Mouse (Mus musculus): ENCODE measurements at regions not wholly inside any gene's neighbourhood (a gene's known extent, or its start where the extent isn't known, plus 50 kb on each side); places are given as distances from the start of the nearest gene placed in this dataset.

- H3K27me3 ChIP-seq (ENCODE audit: control insufficient read depth, insufficient read depth, low read length): no peaks in the 10 kb centered on the region
- WGBS: 77% methylated on average over 7 of the region's 7 CpGs
- H3K36me3 ChIP-seq (ENCODE audit: control insufficient read depth, insufficient read depth, low read length): no peaks in the 10 kb centered on the region
- H3K4me1 ChIP-seq (ENCODE audit: control insufficient read depth, insufficient read depth, low read length): peaks cover 28% of the 10 kb centered on the region
- no peak overlapping the region for H3K4me2 ChIP-seq (replicated peaks; ENCODE audit: low read depth, low read length)
- H3K27ac ChIP-seq (ENCODE audit: low read depth, low read length): no peak overlapping the region
- no peak overlapping the region for H3K4me3 ChIP-seq (ENCODE audit: low read length)
- no peak for ATAC-seq (ENCODE audit: low FRiP score, low TSS enrichment)
- H3K9ac ChIP-seq (ENCODE audit: low read depth, low read length): no peak overlapping the region
- no peaks in the 10 kb centered on the region for H3K9me3 ChIP-seq (ENCODE audit: control insufficient read depth, low read length)
Measured at GRCm38 (mm10) chr3:52190021-52190420, 78.1 kb upstream of the Foxo1 start.

DNA sequence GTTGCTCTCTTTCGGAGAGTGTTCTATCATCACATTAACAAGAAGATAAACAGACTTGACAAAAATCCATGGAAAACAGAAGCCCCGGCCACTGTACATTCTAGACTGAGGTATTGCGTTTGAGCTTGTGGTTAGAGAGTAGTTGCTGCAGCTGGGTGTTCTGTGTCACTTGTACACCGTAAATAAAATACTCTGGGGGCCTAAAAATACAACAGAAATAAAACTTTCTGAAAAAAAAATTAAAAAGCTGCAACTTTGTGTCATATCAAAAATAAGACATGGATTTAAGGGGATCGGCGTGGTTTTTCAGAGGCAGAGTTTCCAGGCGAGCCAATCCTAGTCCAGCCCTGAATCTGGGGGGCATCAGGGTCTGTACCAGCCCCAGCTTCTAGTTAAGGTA is 75.1 kb upstream of the Foxo1 start:
- Histone ChIP-seq H3K9me3 (ENCODE audit: control insufficient read depth, low read length) (no peaks in the 10 kb centered on the region), H3K27me3 (ENCODE audit: control insufficient read depth, insufficient read depth, low read length) (no peaks in the 10 kb centered on the region), H3K27ac (ENCODE audit: low read depth, low read length) (peak overlapping the region; percentile 59; the same call in 1 of the 2 replicates), H3K9ac (ENCODE audit: low read depth, low read length) (no peak overlapping the region), H3K4me3 (ENCODE audit: low read length) (no peak overlapping the region), H3K4me2 (replicated peaks; ENCODE audit: low read depth, low read length) (no peak overlapping the region), H3K4me1 (ENCODE audit: control insufficient read depth, insufficient read depth, low read length) (peaks cover 19% of the 10 kb centered on the region), H3K36me3 (ENCODE audit: control insufficient read depth, insufficient read depth, low read length) (no peaks in the 10 kb centered on the region)
- ATAC-seq (ENCODE audit: low FRiP score, low TSS enrichment): no peak
- WGBS: 50% methylated on average over 7 of the region's 7 CpGs

DNA sequence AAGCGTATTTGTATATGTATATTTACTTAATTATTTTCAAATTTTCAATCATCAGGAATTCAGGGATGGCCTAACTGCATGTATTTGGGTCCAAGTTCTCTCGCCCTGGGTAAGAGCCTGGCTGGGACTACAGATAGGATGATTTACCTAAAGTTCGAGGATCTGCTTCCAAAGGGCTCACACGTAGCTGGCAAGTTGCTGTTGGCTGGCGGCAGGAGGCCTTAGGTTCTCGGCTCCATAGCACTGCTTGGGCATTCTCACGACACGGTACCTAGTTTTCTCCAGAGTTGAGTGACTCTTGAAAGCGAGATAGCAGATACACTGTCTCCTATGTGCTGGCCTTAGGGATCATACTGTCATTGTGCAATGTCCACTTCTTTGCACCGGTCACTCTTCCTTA is 73.9 kb upstream of the Foxo1 start:
- H3K4me3 ChIP-seq (ENCODE audit: low read length): no peak overlapping the region
- no peak overlapping the region for H3K4me2 ChIP-seq (replicated peaks; ENCODE audit: low read depth, low read length)
- no peaks in the 10 kb centered on the region for H3K27me3 ChIP-seq (ENCODE audit: control insufficient read depth, insufficient read depth, low read length)
- 88% methylated on average over 10 of the region's 10 CpGs for WGBS
- no peaks in the 10 kb centered on the region for H3K36me3 ChIP-seq (ENCODE audit: control insufficient read depth, insufficient read depth, low read length)
- H3K9ac ChIP-seq (ENCODE audit: low read depth, low read length): no peak overlapping the region
- no peak for ATAC-seq (ENCODE audit: low FRiP score, low TSS enrichment)
- H3K27ac ChIP-seq (ENCODE audit: low read depth, low read length): no peak overlapping the region
- no peaks in the 10 kb centered on the region for H3K9me3 ChIP-seq (ENCODE audit: control insufficient read depth, low read length)
- H3K4me1 ChIP-seq (ENCODE audit: control insufficient read depth, insufficient read depth, low read length): peaks cover 19% of the 10 kb centered on the region

- no peak overlapping the region for H3K9ac ChIP-seq (ENCODE audit: low read depth, low read length)
- no peak for ATAC-seq (ENCODE audit: low FRiP score, low TSS enrichment)
- no peak overlapping the region; the same call in 1 of the 2 replicates for H3K4me3 ChIP-seq (ENCODE audit: low read length)
- peaks cover 15% of the 10 kb centered on the region for H3K4me1 ChIP-seq (ENCODE audit: control insufficient read depth, insufficient read depth, low read length)
- H3K4me2 ChIP-seq (replicated peaks; ENCODE audit: low read depth, low read length): peak overlapping the region; percentile 73; the same call in 1 of the 2 replicates
- no peaks in the 10 kb centered on the region for H3K9me3 ChIP-seq (ENCODE audit: control insufficient read depth, low read length)
- 46% methylated on average over 3 of the region's 3 CpGs for WGBS
- H3K36me3 ChIP-seq (ENCODE audit: control insufficient read depth, insufficient read depth, low read length): no peaks in the 10 kb centered on the region
- no peak overlapping the region for H3K27ac ChIP-seq (ENCODE audit: low read depth, low read length)
- no peaks in the 10 kb centered on the region for H3K27me3 ChIP-seq (ENCODE audit: control insufficient read depth, insufficient read depth, low read length)
Measured at GRCm38 (mm10) chr3:52195486-52195885, 72.7 kb upstream of the Foxo1 start.

DNA sequence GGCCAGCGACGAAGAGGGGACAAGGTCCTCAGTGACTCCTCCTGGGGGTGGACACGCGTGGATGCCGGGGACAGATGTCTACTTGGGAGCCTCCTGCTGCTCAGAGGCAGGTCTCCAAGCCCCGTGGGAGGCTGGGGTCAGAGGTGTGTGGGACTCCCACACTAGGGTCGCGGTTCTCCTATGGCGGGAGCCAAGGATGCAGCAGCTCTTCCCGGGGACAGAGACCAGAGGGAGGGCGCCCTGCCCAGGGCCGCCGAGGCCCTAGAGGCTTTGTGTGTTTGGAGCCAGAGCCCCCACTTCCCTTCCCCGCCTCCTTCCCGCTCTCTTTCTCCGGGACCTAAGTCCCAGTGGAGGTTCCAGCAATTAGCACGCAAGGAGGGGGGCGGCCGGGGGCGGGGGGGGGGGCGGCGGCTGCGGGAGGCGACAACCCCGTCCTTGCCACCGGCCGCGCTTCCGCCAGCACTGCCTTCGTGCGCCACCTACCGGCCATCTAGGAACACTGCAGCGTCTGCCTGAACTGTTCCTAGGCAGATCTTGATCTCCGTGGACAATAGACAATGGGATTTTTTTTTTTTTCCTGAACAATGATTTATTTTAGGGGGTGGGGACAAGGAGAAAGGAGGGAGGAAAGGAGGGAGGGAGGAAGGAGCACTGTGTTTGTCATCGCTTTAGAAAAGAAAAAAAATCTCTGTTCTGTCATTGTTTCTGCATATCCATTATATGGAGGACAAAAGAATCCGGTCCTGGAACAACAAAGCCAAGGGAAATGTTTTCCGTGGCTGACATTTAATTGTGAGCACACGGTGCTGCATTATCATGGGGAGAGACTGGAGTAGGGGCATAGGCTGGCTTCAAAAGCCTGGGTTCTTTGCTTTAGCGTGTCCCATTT is 71.8 kb upstream of the Foxo1 start:
- H3K4me3 ChIP-seq (ENCODE audit: low read length): peak overlapping the region; percentile 45
- H3K36me3 ChIP-seq (ENCODE audit: control insufficient read depth, insufficient read depth, low read length): no peaks in the 10 kb centered on the region
- H3K27me3 ChIP-seq (ENCODE audit: control insufficient read depth, insufficient read depth, low read length): no peaks in the 10 kb centered on the region
- H3K4me2 ChIP-seq (replicated peaks; ENCODE audit: low read depth, low read length): peak overlapping the region; percentile 73
- 3% methylated on average over 37 of the region's 39 CpGs for WGBS
- peaks cover 12% of the 10 kb centered on the region for H3K4me1 ChIP-seq (ENCODE audit: control insufficient read depth, insufficient read depth, low read length)
- no peaks in the 10 kb centered on the region for H3K9me3 ChIP-seq (ENCODE audit: control insufficient read depth, low read length)
- H3K27ac ChIP-seq (ENCODE audit: low read depth, low read length): peak overlapping the region; percentile 32; the same call in 1 of the 2 replicates
- peak; percentile 81 for ATAC-seq (ENCODE audit: low FRiP score, low TSS enrichment)
- peak overlapping the region; percentile 63 for H3K9ac ChIP-seq (ENCODE audit: low read depth, low read length)

GRCm38 (mm10) chr3:52196936-52197246 is 71.2 kb upstream of the Foxo1 start:
- Histone ChIP-seq H3K36me3 (ENCODE audit: control insufficient read depth, insufficient read depth, low read length) (no peaks in the 10 kb centered on the region), H3K4me2 (replicated peaks; ENCODE audit: low read depth, low read length) (peak overlapping the region; percentile 73; the same call in 1 of the 2 replicates), H3K4me3 (ENCODE audit: low read length) (no peak overlapping the region), H3K9ac (ENCODE audit: low read depth, low read length) (peak overlapping the region; percentile 63; the same call in 1 of the 2 replicates), H3K9me3 (ENCODE audit: control insufficient read depth, low read length) (no peaks in the 10 kb centered on the region), H3K27ac (ENCODE audit: low read depth, low read length) (no peak overlapping the region; the same call in 1 of the 2 replicates), H3K4me1 (ENCODE audit: control insufficient read depth, insufficient read depth, low read length) (peaks cover 12% of the 10 kb centered on the region), H3K27me3 (ENCODE audit: control insufficient read depth, insufficient read depth, low read length) (no peaks in the 10 kb centered on the region)
- no peak for ATAC-seq (ENCODE audit: low FRiP score, low TSS enrichment)
- 75% methylated on average over 2 of the region's 2 CpGs for WGBS

DNA sequence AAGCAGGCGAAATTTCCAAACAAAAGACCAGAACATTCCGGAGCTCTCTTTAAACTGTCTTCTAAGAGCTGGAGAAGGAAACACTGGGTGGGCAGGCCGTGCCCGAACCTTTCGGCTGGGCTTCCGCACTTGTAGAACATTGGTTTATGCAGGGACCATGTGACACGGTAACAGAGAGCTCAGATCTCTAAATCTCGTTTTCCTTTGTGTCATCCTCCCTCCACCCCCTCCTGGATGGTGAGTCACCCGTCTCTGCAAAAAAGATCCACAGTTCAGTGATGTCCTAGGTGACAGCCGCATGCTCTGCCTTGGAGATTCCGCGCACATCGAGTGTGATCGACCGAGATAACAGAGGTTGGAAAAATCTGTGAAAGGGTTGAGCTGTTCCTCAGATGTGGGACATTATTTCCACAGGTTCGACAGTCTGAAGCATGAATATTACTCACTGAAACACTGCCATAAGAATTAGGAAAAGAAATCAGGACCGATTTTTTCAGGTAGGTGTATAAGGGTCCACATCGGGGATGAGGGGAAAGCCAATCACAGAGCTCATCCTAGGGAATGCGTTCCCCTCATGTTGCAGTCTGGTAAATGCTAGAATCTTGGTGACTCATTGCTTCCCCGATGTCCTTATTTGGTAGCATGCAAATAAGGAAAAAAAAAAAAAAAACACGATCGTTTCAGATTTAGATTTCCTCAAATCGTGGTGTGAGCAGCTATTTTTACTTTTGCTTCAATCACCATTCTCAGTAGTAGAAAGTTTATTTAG is 70.0 kb upstream of the Foxo1 start:
- Histone ChIP-seq H3K36me3 (ENCODE audit: control insufficient read depth, insufficient read depth, low read length) (no peaks in the 10 kb centered on the region), H3K4me1 (ENCODE audit: control insufficient read depth, insufficient read depth, low read length) (peaks cover 12% of the 10 kb centered on the region), H3K9me3 (ENCODE audit: control insufficient read depth, low read length) (no peaks in the 10 kb centered on the region), H3K27ac (ENCODE audit: low read depth, low read length) (no peak overlapping the region), H3K9ac (ENCODE audit: low read depth, low read length) (no peak overlapping the region), H3K27me3 (ENCODE audit: control insufficient read depth, insufficient read depth, low read length) (no peaks in the 10 kb centered on the region), H3K4me2 (replicated peaks; ENCODE audit: low read depth, low read length) (no peak overlapping the region), H3K4me3 (ENCODE audit: low read length) (no peak overlapping the region)
- ATAC-seq (ENCODE audit: low FRiP score, low TSS enrichment): no peak
- WGBS: 74% methylated on average over 23 of the region's 23 CpGs

- Histone ChIP-seq H3K4me2 (replicated peaks; ENCODE audit: low read depth, low read length) (no peak overlapping the region), H3K36me3 (ENCODE audit: control insufficient read depth, insufficient read depth, low read length) (no peaks in the 10 kb centered on the region), H3K4me1 (ENCODE audit: control insufficient read depth, insufficient read depth, low read length) (peaks cover 8% of the 10 kb centered on the region), H3K4me3 (ENCODE audit: low read length) (no peak overlapping the region), H3K27ac (ENCODE audit: low read depth, low read length) (no peak overlapping the region), H3K9ac (ENCODE audit: low read depth, low read length) (no peak overlapping the region), H3K9me3 (ENCODE audit: control insufficient read depth, low read length) (no peaks in the 10 kb centered on the region), H3K27me3 (ENCODE audit: control insufficient read depth, insufficient read depth, low read length) (no peaks in the 10 kb centered on the region)
- no peak for ATAC-seq (ENCODE audit: low FRiP score, low TSS enrichment)
- WGBS: 52% methylated on average over 17 of the region's 17 CpGs
Measured at GRCm38 (mm10) chr3:52198751-52199738, 69.1 kb upstream of the Foxo1 start.

Data from kidney, embryonic 14.5 days (tissue).